Mouse (Mus musculus) A20 (cell line): ENCODE measurements around the gene Gm45837.

Source experiments
- DNase-seq: peaks from one replicate; pipeline ENCODE4 v3.0.0-alpha.2; 2011; ENCODE audit warnings: low read depth, low spot score

The Gm45837 gene

GRCm38 (mm10) chr7:101499701-101500100 lies 89.0 kb downstream of the Gm45837 start:
- peak; percentile 67 for DNase-seq

DNA sequence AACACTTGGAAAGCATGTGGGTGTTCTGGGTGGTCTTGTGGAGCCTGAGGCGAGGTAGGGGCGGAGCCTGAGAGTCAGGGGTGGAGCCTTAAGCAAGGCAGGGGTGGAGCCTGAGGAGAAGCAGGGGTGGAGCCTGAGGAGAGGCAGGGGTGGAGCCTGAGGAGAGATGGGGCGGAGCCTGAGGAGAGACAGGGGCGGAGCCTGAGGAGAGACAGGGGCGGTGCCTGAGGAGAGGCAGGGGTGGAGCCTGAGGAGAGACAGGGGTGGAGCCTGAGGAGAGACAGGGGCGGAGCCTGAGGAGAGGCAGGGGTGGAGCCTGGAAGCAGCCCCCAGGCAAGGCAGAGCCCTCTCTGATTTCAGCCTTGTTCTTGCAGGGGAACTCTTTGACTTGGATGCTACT lies 90.5 kb downstream of the Gm45837 start:
- peak; percentile 19 for DNase-seq

GRCm38 (mm10) chr7:101501675-101502074 lies 91.0 kb downstream of the Gm45837 start:
- peak; percentile 52 for DNase-seq

DNA sequence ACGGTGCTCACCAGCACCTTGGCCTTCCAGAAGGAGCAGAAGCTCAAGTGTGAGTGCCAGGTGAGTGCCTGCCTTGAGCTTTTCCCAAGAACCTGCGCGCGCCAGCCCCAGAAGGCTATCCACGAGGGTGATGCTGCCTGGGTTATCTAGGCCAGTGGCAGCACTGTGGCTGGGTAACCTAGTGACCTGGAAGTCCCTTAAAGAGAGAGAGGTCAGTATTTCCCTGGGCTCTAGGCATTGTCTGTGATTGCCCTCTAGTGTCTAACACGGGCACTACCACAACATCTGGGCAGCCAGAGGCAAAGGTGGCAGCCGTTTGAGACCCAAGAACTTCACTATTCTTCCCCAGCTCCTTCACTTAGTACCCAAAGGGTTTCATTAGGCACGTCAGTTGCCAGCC lies 92.7 kb downstream of the Gm45837 start:
- DNase-seq = peak; percentile 76

GRCm38 (mm10) chr7:101503803-101504202 lies 93.1 kb downstream of the Gm45837 start:
- DNase-seq = no peak

DNA sequence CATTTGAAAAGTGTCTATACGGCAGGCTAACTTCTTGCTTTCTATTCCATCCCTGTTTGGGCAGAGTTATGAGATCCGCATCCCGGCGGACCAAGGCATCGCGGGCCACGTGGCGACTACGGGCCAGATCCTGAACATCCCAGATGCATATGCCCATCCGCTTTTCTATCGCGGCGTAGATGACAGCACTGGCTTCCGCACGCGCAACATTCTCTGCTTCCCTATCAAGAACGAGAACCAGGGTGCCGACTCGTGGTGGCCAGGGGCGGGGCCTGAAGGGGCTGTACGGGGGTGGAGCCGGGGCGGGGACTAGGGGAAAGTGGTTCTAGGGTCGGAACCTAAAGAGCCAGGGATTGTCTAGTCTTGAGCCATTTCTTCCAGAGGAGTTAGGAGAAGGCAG lies 93.8 kb downstream of the Gm45837 start:
- peak; percentile 62 for DNase-seq

GRCm38 (mm10) chr7:101509212-101509611 lies 98.5 kb downstream of the Gm45837 start:
- no peak for DNase-seq

- DNase-seq = no peak
These were observed 103.0 kb downstream of the Gm45837 start for GRCm38 (mm10) chr7:101513655-101514054.

- DNase-seq = no peak
These were observed 104.1 kb downstream of the Gm45837 start for GRCm38 (mm10) chr7:101514768-101515167.

GRCm38 (mm10) chr7:101515295-101515694 lies 104.6 kb downstream of the Gm45837 start:
- DNase-seq = no peak

- DNase-seq = peak; percentile 30
These were observed 105.8 kb downstream of the Gm45837 start for GRCm38 (mm10) chr7:101516460-101516859.

DNA sequence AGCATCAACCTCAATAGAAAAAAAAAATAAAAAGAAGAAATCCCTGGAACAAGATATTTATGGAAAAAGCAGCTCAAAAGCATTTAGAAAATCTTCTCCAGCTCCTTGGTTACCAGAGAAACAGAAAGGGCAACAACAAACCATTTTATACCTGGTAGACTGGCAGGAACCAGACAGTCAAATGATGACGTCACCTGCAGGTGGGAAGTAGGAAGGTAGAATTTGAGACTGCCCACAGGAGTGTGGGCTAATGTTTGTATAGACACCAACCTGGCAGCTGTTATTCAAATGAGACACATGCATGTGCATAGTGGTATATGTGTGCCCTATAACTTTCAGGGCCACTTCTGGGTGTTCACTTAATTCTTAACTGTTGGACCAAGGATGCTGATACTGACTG lies 111.0 kb downstream of the Gm45837 start:
- no peak for DNase-seq

- no peak for DNase-seq
These were observed 112.5 kb downstream of the Gm45837 start for GRCm38 (mm10) chr7:101523205-101523604.

GRCm38 (mm10) chr7:101526484-101526883 lies 115.8 kb downstream of the Gm45837 start:
- no peak for DNase-seq

- no peak for DNase-seq
These were observed 123.7 kb downstream of the Gm45837 start for GRCm38 (mm10) chr7:101534428-101534827.

GRCm38 (mm10) chr7:101535102-101535501 lies 124.4 kb downstream of the Gm45837 start:
- no peak for DNase-seq

GRCm38 (mm10) chr7:101535517-101535916 lies 124.8 kb downstream of the Gm45837 start:
- DNase-seq = no peak

DNA sequence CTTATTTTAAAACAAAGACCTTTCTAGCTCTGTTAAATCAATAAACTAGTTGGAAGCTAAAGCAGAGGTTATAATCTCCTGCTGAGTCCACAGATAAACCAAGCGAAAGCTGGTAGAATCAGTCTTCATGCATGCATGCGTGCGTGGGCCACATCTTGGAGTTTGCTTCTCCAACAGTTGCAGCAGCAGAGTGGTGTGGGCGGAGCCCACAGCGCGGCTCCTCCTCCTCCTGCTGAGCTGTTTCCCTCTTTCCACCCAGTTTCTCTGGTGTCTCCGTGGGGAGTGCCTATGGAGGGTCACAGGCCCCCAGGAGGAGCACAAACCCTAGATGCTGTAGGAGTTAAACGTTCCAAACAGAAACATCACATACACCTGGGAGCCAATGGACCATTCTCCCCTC lies 126.9 kb downstream of the Gm45837 start:
- no peak for DNase-seq

GRCm38 (mm10) chr7:101538141-101538933 lies 127.7 kb downstream of the Gm45837 start:
- DNase-seq = peak; percentile 51

DNA sequence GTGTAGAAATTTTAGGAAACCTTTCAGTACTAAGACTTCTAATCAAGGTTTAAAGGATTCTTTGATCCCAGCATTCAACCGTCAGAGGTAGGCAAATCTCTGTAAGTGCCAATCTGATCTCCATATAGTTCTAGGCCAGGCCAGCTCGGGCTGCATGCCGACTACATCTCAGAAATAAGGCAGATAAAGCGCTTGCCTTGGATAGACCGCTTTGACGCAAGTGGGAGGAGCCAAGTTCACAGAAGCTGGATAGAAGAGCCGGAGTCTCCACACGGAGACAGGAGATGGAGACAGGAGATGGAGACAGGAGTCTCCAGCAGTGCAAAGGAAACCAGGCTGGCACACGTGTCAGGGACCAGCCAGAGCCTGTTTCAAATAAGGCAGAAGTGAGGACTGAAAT lies 129.1 kb downstream of the Gm45837 start:
- no peak for DNase-seq

GRCm38 (mm10) chr7:101540684-101541083 lies 130.0 kb downstream of the Gm45837 start:
- DNase-seq = peak; percentile 22

DNA sequence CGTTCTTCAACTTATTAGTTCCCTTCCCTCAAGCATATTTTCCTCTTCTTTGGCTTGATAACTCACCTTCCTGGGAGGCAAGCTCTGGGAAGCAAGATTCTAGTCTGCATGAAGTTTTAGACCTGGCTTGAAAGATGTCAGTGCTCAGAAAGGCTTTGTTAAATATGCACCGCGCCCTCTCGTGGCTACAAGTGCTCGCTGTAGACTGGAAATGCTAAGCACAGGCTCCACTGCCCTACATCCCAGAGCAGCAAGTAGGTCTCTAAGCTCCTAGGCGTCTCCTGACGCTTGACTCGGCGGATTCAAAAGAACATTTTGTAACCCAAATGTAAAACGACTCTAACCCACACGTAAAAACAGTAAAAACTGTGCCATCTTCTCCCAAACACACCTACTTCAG lies 130.4 kb downstream of the Gm45837 start:
- peak; percentile 71 for DNase-seq

- DNase-seq = no peak
These were observed 131.0 kb downstream of the Gm45837 start for GRCm38 (mm10) chr7:101541734-101542133.

- no peak for DNase-seq
These were observed 137.0 kb downstream of the Gm45837 start for GRCm38 (mm10) chr7:101547651-101548050.
